Mouse (Mus musculus) megakaryocyte, adult 5-6 weeks (primary cell): Measurements from ENCODE around the gene Tbc1d8. TPM values are rescaled to one million over a fixed set of nuclear protein-coding genes. Genes with fewer than 3 reads are reported as not detected.

Experiments
- ATAC-seq: 2 replicates; pipeline ENCODE4 v1.8.0; 2016; ENCODE audit warnings: mild to moderate bottlenecking, inconsistent platforms; ENCODE audit not compliant: poor library complexity, severe bottlenecking
- total RNA-seq, 2 experiments: library from RNA; stranded (forward) in 1 of 2; stranded (reverse) in 1 of 2; fragments of 153-499, 151-499 nt in 1 of 2; fragments of 221-1000, 200-1000 nt in 1 of 2; gene quantifications; 2 replicates each; pipeline versions ENCODE4 v1.2.3 to v1.2.4; 2015 to 2017

Gene Tbc1d8
- total RNA-seq, 2 experiments from 2014 or later = 35.5 to 61.8 TPM

- ATAC-seq = no peak
These were observed 79.3 kb downstream of the Tbc1d8 start for GRCm38 (mm10) chr1:39399228-39399627.

- ATAC-seq = no peak
These were observed 80.3 kb downstream of the Tbc1d8 start for GRCm38 (mm10) chr1:39398284-39398683.

GRCm38 (mm10) chr1:39396347-39396746 lies 82.2 kb downstream of the Tbc1d8 start:
- peak; percentile 29; the same call in 1 of the 2 replicates for ATAC-seq

GRCm38 (mm10) chr1:39394650-39395049 lies 83.9 kb downstream of the Tbc1d8 start:
- no peak for ATAC-seq

- no peak for ATAC-seq
These were observed 84.5 kb downstream of the Tbc1d8 start for GRCm38 (mm10) chr1:39394096-39394495.

GRCm38 (mm10) chr1:39393217-39393867 lies 85.2 kb downstream of the Tbc1d8 start:
- ATAC-seq = no peak

GRCm38 (mm10) chr1:39392189-39392588 lies 86.4 kb downstream of the Tbc1d8 start:
- peak; percentile 82 for ATAC-seq

- no peak for ATAC-seq
These were observed 86.9 kb downstream of the Tbc1d8 start for GRCm38 (mm10) chr1:39391652-39392051.

GRCm38 (mm10) chr1:39389338-39389737 lies 89.2 kb downstream of the Tbc1d8 start:
- no peak for ATAC-seq

- ATAC-seq = no peak
These were observed 90.4 kb downstream of the Tbc1d8 start for GRCm38 (mm10) chr1:39388163-39388562.

GRCm38 (mm10) chr1:39387497-39387896 lies 91.1 kb downstream of the Tbc1d8 start:
- ATAC-seq = no peak

GRCm38 (mm10) chr1:39386456-39386855 lies 92.1 kb downstream of the Tbc1d8 start:
- no peak for ATAC-seq

GRCm38 (mm10) chr1:39384914-39385313 lies 93.6 kb downstream of the Tbc1d8 start:
- ATAC-seq = peak; percentile 69

- no peak for ATAC-seq
These were observed 97.5 kb downstream of the Tbc1d8 start for GRCm38 (mm10) chr1:39381017-39381416.

- no peak for ATAC-seq
These were observed 99.5 kb downstream of the Tbc1d8 start for GRCm38 (mm10) chr1:39379021-39379420.

GRCm38 (mm10) chr1:39378540-39378939 lies 100.0 kb downstream of the Tbc1d8 start:
- ATAC-seq = no peak

- no peak for ATAC-seq
These were observed 101.8 kb downstream of the Tbc1d8 start for GRCm38 (mm10) chr1:39376726-39377240.

GRCm38 (mm10) chr1:39376121-39376520 lies 102.4 kb downstream of the Tbc1d8 start:
- ATAC-seq = no peak

- no peak for ATAC-seq
These were observed 104.2 kb downstream of the Tbc1d8 start for GRCm38 (mm10) chr1:39374231-39374809.

GRCm38 (mm10) chr1:39373378-39373777 lies 105.2 kb downstream of the Tbc1d8 start:
- no peak for ATAC-seq

GRCm38 (mm10) chr1:39372220-39372843 lies 106.2 kb downstream of the Tbc1d8 start:
- no peak for ATAC-seq

- ATAC-seq = no peak
These were observed 108.1 kb downstream of the Tbc1d8 start for GRCm38 (mm10) chr1:39370431-39370830.
